Mouse (Mus musculus) intestine, postnatal 0 days (tissue): ENCODE data around the gene Ankrd13b. TPM values are rescaled to one million over a fixed set of nuclear protein-coding genes. Genes with fewer than 3 reads are reported as not detected.

Experiments used
- ATAC-seq: fragments of 200-750 bp; cut with Nextera tagmentation; 2 replicates; pipeline ENCODE4 v1.8.0; 2017; ENCODE audit warnings: mild to moderate bottlenecking, moderate TSS enrichment, moderate library complexity
- H3K27ac ChIP-seq: fragments of 300-500 bp; sonication (generic); 2 replicates; pipeline ENCODE4 v1.5.1; 2014; ENCODE audit warnings: mild to moderate bottlenecking, low read depth, low read length, moderate library complexity
- H3K27me3 ChIP-seq: fragments of 300-500 bp; sonication (generic); replicated peaks from 2 replicates; pipeline ENCODE4 v1.6.1; 2014; ENCODE audit warnings: low read length, mixed read lengths; ENCODE audit not compliant: control insufficient read depth, insufficient read depth
- H3K36me3 ChIP-seq: fragments of 300-500 bp; sonication (generic); 2 replicates; pipeline ENCODE4 v1.6.1; 2014; ENCODE audit warnings: mild to moderate bottlenecking, moderate library complexity; ENCODE audit not compliant: control insufficient read depth, insufficient read depth
- H3K4me1 ChIP-seq: fragments of 300-500 bp; sonication (generic); replicated peaks from 2 replicates; pipeline ENCODE4 v1.6.1; 2014; ENCODE audit warnings: antibody characterized with exemption, low read length, mixed read lengths; ENCODE audit not compliant: control insufficient read depth, insufficient read depth
- H3K4me2 ChIP-seq: fragments of 300-500 bp; sonication (generic); replicated peaks from 2 replicates; pipeline ENCODE4 v1.6.1; 2014; ENCODE audit warnings: low read depth, mild to moderate bottlenecking, moderate library complexity
- H3K4me3 ChIP-seq: fragments of 300-500 bp; sonication (generic); 2 replicates; pipeline ENCODE4 v1.5.1; 2014; ENCODE audit warnings: low read depth, low read length
- H3K9ac ChIP-seq: fragments of 300-500 bp; sonication (generic); 2 replicates; pipeline ENCODE4 v1.6.1; 2014; ENCODE audit warnings: mild to moderate bottlenecking, low read depth, low read length
- H3K9me3 ChIP-seq: fragments of 300-500 bp; sonication (generic); 2 replicates; pipeline ENCODE4 v1.6.1; 2016; ENCODE audit warnings: mixed run types; ENCODE audit not compliant: control insufficient read depth
- CTCF ChIP-seq: sonication (generic); IDR thresholded peaks from 2 replicates; pipeline ENCODE4 v1.5.1; 2016; ENCODE audit warnings: low read depth, mild to moderate bottlenecking, control low read depth, antibody characterized with exemption, moderate library complexity
- WGBS: fragments of 180-500 bp; shearing (Covaris S2); extraction: QIAGEN DNeasy Blood & Tissue Kit; methylation state at CpG from one replicate; pipeline ENCODE4 v1.1.7; 2014; 5-methylcytosine and 5-hydroxymethylcytosine counted together
- polyA plus RNA-seq: library from polyadenylated mRNA; unstranded; fragments of >200 nt; fragmentation: Nextera tagmentation; extraction: Ambion mirVana; gene quantifications from 2 replicates; pipeline ENCODE4 v1.2.1, GENCODE M21; 2015

Ankrd13b gene
- polyA plus RNA-seq, 1 experiment from 2014 or later, result 2.1 TPM

- 0 out of 2 replicates have a peak, but pooled peaks cover 4% of the 10 kb centered on the region for H3K27me3 ChIP-seq
- WGBS, result 65% methylated on average over 5 of the region's 5 CpGs
- ATAC-seq, result no peak
- H3K4me3 ChIP-seq, result no peak overlapping the region
- H3K9ac ChIP-seq, result no peak overlapping the region
- no peaks in the 10 kb centered on the region for H3K9me3 ChIP-seq
- no peaks in the 10 kb centered on the region for H3K36me3 ChIP-seq
- TF ChIP-seq CTCF, result no peak
- H3K4me1 ChIP-seq, result no peaks in the 10 kb centered on the region
- no peak overlapping the region for H3K27ac ChIP-seq
- H3K4me2 ChIP-seq, result no peak overlapping the region; the same call in 1 of the 2 replicates
Observed at GRCm38 (mm10) chr11:77520601-77521529, 31.4 kb upstream of the Ankrd13b start.

GRCm38 (mm10) chr11:77519043-77519442 is 29.6 kb upstream of the Ankrd13b start, which contains the start of gene Gm10392:
Gene Gm10392 (minus strand): TSS chr11:77519198.
- H3K36me3 ChIP-seq, result no peaks in the 10 kb centered on the region
- H3K4me2 ChIP-seq, result no peak within 1 kb of the TSS
- H3K27me3 ChIP-seq, result 0 out of 2 replicates have a peak, but pooled peaks cover 4% of the 10 kb centered on the region
- no peak for ATAC-seq
- no peak within 1 kb of the TSS for H3K9ac ChIP-seq
- no peak within 1 kb of the TSS for H3K4me3 ChIP-seq
- peaks cover 3% of the 10 kb centered on the region; the same call in 1 of the 2 replicates for H3K4me1 ChIP-seq
- H3K9me3 ChIP-seq, result no peaks in the 10 kb centered on the region
- TF ChIP-seq CTCF, result no peak
- 64% methylated on average over 5 of the region's 5 CpGs for WGBS
- no peak within 1 kb of the TSS for H3K27ac ChIP-seq

GRCm38 (mm10) chr11:77518051-77518798 is 28.7 kb upstream of the Ankrd13b start:
- no peak for TF ChIP-seq CTCF
- no peaks in the 10 kb centered on the region for H3K36me3 ChIP-seq
- no peak overlapping the region for H3K4me2 ChIP-seq
- WGBS, result 78% methylated on average over 27 of the region's 27 CpGs
- H3K27me3 ChIP-seq, result 0 out of 2 replicates have a peak, but pooled peaks cover 4% of the 10 kb centered on the region
- no peak overlapping the region for H3K9ac ChIP-seq
- H3K4me1 ChIP-seq, result peaks cover 4% of the 10 kb centered on the region; the same call in 1 of the 2 replicates
- no peak for ATAC-seq
- H3K4me3 ChIP-seq, result no peak overlapping the region
- H3K27ac ChIP-seq, result no peak overlapping the region
- no peaks in the 10 kb centered on the region for H3K9me3 ChIP-seq

GRCm38 (mm10) chr11:77516553-77517425 is 27.3 kb upstream of the Ankrd13b start:
- Histone ChIP-seq H3K4me2 (no peak overlapping the region), H3K4me3 (no peak overlapping the region)
- 81% methylated on average over 5 of the region's 5 CpGs for WGBS

GRCm38 (mm10) chr11:77515637-77516552 is 26.4 kb upstream of the Ankrd13b start, which contains the start of gene Trp53i13:
Gene Trp53i13 (minus strand): TSS chr11:77515980.
- Histone ChIP-seq H3K9me3 (no peaks in the 10 kb centered on the region), H3K4me2 (peak within 1 kb of the TSS; percentile 95), H3K36me3 (no peaks in the 10 kb centered on the region), H3K4me1 (peaks cover 8% of the 10 kb centered on the region; the same call in 1 of the 2 replicates), H3K4me3 (peak within 1 kb of the TSS; percentile 69), H3K9ac (0 out of 2 replicates have a peak within 1 kb of the TSS, but pooled peaks have one; percentile 31), H3K27me3 (0 out of 2 replicates have a peak, but pooled peaks cover 4% of the 10 kb centered on the region), H3K27ac (peak within 1 kb of the TSS; percentile 4; the same call in 1 of the 2 replicates)
- peak; percentile 7; the same call in 1 of the 2 replicates for ATAC-seq
- TF ChIP-seq CTCF, result no peak
- 10% methylated on average over 39 of the region's 39 CpGs for WGBS

More at GRCm38 (mm10) chr11:77516553-77517425, 27.3 kb upstream of the Ankrd13b start:
- Histone ChIP-seq H3K27ac (no peak overlapping the region), H3K27me3 (0 out of 2 replicates have a peak, but pooled peaks cover 4% of the 10 kb centered on the region), H3K9me3 (no peaks in the 10 kb centered on the region), H3K9ac (no peak overlapping the region), H3K4me1 (peaks cover 8% of the 10 kb centered on the region; the same call in 1 of the 2 replicates), H3K36me3 (no peaks in the 10 kb centered on the region)
- ATAC-seq, result no peak
- no peak for TF ChIP-seq CTCF
